Mouse (Mus musculus): ENCODE data around the gene Mapk8ip3. TPM values are rescaled to one million over a fixed set of nuclear protein-coding genes. Genes with fewer than 3 reads are reported as not detected.
"Not testable (repeated sequence)": the region's sequence is repeated elsewhere in the genome, so short reads cannot be mapped to it uniquely, and the experiment has no call there.

The Mapk8ip3 gene
- 9.5 and 11.6 TPM in 2 replicates for polyA plus RNA-seq (2015; fragmentation: Nextera tagmentation; extraction: Ambion mirVana)

DNA sequence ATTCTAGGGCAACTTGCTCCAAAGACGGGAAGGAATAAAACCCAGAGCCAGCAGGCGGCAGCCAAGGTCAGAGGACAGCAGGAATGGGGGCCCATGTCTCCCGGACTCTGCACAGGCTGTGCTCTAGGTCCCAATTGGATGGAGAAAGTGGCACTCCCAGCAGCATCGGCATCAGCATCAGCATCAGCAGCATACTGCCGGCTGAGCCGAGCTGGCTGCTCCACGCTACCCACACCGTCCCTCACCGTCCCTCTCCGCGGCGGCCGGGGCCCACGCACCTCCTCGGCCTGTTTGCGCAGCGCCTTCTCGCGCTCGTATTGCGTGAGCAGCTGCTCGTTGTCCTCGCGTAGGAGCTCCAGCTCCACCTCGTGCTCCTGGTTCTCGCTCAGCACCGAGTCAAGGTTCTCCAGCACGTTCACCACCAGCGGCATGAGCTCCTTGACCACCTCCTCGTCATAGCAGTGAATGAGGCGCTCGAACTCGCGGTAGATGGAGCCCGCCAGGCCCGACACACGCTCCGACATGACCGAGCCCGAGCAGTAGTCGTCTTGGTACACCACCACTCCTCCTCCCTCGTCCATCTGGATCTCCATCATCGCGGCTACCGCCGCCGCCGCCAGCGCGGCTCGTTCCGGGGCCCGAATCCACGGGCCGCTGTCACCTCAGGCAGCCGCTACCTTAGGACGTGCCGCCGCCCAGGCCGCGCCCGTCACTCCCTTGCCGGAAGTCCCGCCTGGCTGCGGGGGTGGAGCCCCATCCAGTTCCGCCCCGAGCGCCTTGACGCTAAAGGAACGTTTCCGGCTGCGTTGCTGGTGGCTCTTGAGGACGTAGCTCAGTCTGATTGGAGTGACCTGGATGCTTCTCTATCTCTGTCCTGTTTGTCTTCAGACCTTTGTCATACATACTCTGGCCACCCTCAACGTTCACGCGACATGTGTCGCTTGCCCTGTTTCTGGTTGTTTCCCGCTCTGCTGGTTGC lies at the start of gene Mapk8ip3:
Gene Mapk8ip3 (minus strand): TSS at position 719 of the 979 bp plus-strand sequence.
- H3K4me3 ChIP-seq (ENCODE audit: low read depth, low read length): peak within 1 kb of the TSS; percentile 78
- H3K9ac ChIP-seq (ENCODE audit: low read depth, low read length): peak within 1 kb of the TSS; percentile 90
- H3K4me2 ChIP-seq (ENCODE audit: low read depth, low read length): peak within 1 kb of the TSS; percentile 95
- H3K27ac ChIP-seq (ENCODE audit: low read length): peak within 1 kb of the TSS; percentile 90
- H3K27me3 ChIP-seq (ENCODE audit: control insufficient read depth, insufficient read depth, low read depth, low read length): no peaks in the 10 kb centered on the region
- peaks cover 30% of the 10 kb centered on the region for H3K4me1 ChIP-seq (ENCODE audit: control insufficient read depth, low read depth, low read length)
- no peaks in the 10 kb centered on the region for H3K9me3 ChIP-seq (replicated peaks; ENCODE audit: control insufficient read depth, low read length)
- peak; percentile 99 for ATAC-seq (ENCODE audit: low read depth)
- WGBS (ENCODE audit: insufficient replicate concordance): under 1% methylated on average over 77 of the region's 78 CpGs
- peaks cover 2% of the 10 kb centered on the region; the same call in 1 of the 2 replicates for H3K36me3 ChIP-seq (ENCODE audit: control insufficient read depth, insufficient read depth)

DNA sequence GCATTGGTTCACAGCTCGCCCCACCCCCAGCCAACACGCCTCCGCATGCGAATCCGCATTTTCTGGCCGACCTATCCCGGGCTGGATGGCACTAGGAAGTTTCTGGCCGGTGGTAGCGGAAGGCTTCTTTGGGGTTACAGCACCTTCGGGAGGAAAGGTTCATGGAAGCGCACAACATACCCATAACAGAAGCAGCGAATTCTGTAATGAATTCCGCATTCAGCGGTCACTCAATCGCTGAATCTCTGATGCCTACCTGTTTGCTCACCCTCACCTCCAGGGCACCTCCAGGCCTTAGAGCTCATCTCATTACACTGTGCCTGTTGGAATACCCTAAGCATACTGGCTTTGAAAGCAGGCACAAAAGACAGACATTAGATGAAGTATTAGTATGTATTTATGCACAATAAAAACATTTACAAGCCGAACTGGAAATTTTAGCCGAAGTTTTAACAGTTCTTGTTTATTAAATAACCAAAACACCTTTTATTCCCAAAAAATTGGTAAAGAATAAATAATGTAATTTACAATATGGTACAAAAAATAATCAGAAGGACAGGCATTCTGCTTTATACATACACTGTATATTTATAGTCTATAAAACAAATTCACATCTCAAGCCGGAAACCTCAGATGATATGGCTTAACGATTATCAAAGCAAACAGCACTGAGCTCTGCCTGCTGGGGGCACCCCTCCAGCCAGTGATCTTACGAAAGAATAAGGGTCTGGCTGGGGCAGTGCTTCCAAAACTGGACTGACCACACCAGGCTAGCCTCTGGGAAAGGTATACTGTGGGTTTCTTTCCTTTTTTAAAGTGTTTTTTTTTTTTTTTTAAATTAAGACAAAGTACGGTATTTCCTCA lies 24.3 kb upstream of the Mapk8ip3 start:
- Histone ChIP-seq H3K27ac (ENCODE audit: low read length) (peak overlapping the region; percentile 53; the same call in 1 of the 2 replicates), H3K4me2 (ENCODE audit: low read depth, low read length) (peak overlapping the region; percentile 89), H3K4me1 (ENCODE audit: control insufficient read depth, low read depth, low read length) (peaks cover 20% of the 10 kb centered on the region), H3K36me3 (ENCODE audit: control insufficient read depth, insufficient read depth) (peaks cover 41% of the 10 kb centered on the region), H3K27me3 (ENCODE audit: control insufficient read depth, insufficient read depth, low read depth, low read length) (no peaks in the 10 kb centered on the region), H3K4me3 (ENCODE audit: low read depth, low read length) (peak overlapping the region; percentile 82), H3K9ac (ENCODE audit: low read depth, low read length) (peak overlapping the region; percentile 39), H3K9me3 (replicated peaks; ENCODE audit: control insufficient read depth, low read length) (no peaks in the 10 kb centered on the region)
- peak; percentile 3; the same call in 1 of the 2 replicates for ATAC-seq (ENCODE audit: low read depth)
- 10% methylated on average over 21 of the region's 21 CpGs for WGBS (ENCODE audit: insufficient replicate concordance)

DNA sequence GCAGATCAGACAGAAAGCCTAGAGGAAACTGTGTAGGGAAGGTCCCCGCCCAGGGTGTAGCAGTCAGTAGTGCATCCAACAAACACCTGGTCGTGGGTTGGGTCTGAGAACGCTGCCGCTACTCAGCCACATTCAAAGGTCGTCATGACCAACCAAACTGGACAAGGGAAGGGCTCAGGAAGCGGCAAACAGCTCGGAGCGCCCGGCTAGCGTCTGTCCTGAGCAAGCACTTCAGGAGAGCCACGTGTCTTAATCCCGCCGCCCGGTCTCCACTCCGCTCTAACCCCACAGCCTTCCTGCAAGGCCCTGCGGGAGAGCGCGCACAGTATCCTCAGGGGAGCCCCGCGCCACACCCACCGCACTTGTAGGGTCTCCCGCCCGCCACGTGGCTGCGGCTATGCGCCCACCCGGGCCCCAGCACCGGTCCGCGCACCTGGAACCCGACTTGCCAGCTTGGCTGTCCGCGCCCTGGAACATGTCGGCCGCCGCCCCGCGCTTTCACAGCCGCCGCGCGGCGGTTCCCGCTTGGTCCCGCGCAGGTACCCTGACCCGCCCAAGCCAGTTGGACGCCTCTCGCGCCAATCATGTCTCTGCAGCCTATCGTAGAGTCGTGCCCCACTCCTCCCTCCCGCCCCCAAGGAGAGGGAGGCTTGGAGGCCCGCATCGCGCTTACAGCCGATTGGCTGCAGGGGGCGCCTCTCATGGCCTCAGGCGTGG lies 23.5 kb upstream of the Mapk8ip3 start, which contains the start of gene Jpt2:
Gene Jpt2 (minus strand): TSS at position 555 of the 717 bp plus-strand sequence.
- H3K4me1 ChIP-seq (ENCODE audit: control insufficient read depth, low read depth, low read length): peaks cover 20% of the 10 kb centered on the region
- H3K4me3 ChIP-seq (ENCODE audit: low read depth, low read length): peak within 1 kb of the TSS; percentile 82
- ATAC-seq (ENCODE audit: low read depth): peak; percentile 99
- H3K27ac ChIP-seq (ENCODE audit: low read length): peak within 1 kb of the TSS; percentile 71
- peak within 1 kb of the TSS; percentile 89 for H3K4me2 ChIP-seq (ENCODE audit: low read depth, low read length)
- H3K9ac ChIP-seq (ENCODE audit: low read depth, low read length): peak within 1 kb of the TSS; percentile 85
- WGBS (ENCODE audit: insufficient replicate concordance): 0% methylated on average over 59 of the region's 59 CpGs
- H3K36me3 ChIP-seq (ENCODE audit: control insufficient read depth, insufficient read depth): peaks cover 36% of the 10 kb centered on the region
- no peaks in the 10 kb centered on the region for H3K9me3 ChIP-seq (replicated peaks; ENCODE audit: control insufficient read depth, low read length)
- no peaks in the 10 kb centered on the region for H3K27me3 ChIP-seq (ENCODE audit: control insufficient read depth, insufficient read depth, low read depth, low read length)

DNA sequence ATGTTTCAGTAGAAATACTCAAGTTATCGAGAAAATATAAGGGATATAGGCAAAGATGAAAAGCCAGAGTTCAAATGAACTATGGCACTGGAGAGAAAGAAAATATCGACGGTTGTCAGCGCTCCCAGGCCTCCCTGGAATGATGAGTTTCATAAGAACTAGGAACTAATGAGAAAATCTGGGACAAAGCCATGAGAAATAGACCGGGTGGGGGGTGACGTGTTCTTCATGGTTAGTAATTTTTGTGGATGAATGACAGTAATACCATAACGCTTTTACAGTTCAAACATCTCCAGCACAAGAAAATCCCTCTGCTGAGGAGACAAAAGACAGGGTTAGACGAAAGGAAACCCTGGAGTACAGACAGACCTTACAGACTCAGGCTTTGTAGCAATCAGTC lies 22.6 kb upstream of the Mapk8ip3 start:
- peak overlapping the region; percentile 71 for H3K27ac ChIP-seq (ENCODE audit: low read length)
- WGBS (ENCODE audit: insufficient replicate concordance): 45% methylated on average over 8 of the region's 8 CpGs
- no peaks in the 10 kb centered on the region for H3K27me3 ChIP-seq (ENCODE audit: control insufficient read depth, insufficient read depth, low read depth, low read length)
- no peaks in the 10 kb centered on the region for H3K9me3 ChIP-seq (replicated peaks; ENCODE audit: control insufficient read depth, low read length)
- peak overlapping the region; percentile 85 for H3K9ac ChIP-seq (ENCODE audit: low read depth, low read length)
- peak overlapping the region; percentile 82 for H3K4me3 ChIP-seq (ENCODE audit: low read depth, low read length)
- peak overlapping the region; percentile 89 for H3K4me2 ChIP-seq (ENCODE audit: low read depth, low read length)
- peaks cover 25% of the 10 kb centered on the region for H3K4me1 ChIP-seq (ENCODE audit: control insufficient read depth, low read depth, low read length)
- no peak for ATAC-seq (ENCODE audit: low read depth)
- H3K36me3 ChIP-seq (ENCODE audit: control insufficient read depth, insufficient read depth): peaks cover 32% of the 10 kb centered on the region

DNA sequence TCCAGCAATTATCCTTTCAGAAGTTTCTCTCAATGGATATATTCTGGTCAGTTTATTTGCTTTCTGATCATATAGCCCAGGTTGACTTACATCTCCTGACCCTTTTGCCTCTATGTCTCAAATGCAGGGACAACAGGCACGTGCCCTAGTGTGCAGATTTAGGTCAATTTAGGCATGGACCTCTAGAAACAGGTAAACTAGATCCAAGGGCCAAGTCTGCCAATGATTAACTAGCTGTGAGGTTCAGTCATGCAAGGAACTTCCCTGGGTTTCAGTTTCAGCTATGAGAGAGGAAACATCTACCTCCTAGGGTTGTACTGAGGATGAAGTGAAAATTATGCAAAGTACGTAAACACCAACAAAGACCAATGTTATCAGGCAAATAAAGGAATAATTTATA lies 16.5 kb upstream of the Mapk8ip3 start:
- Histone ChIP-seq H3K9ac (ENCODE audit: low read depth, low read length) (no peak overlapping the region), H3K27ac (ENCODE audit: low read length) (peak overlapping the region; percentile 62), H3K27me3 (ENCODE audit: control insufficient read depth, insufficient read depth, low read depth, low read length) (no peaks in the 10 kb centered on the region), H3K4me1 (ENCODE audit: control insufficient read depth, low read depth, low read length) (peaks cover 31% of the 10 kb centered on the region), H3K4me3 (ENCODE audit: low read depth, low read length) (no peak overlapping the region), H3K4me2 (ENCODE audit: low read depth, low read length) (no peak overlapping the region), H3K36me3 (ENCODE audit: control insufficient read depth, insufficient read depth) (peaks cover 19% of the 10 kb centered on the region), H3K9me3 (replicated peaks; ENCODE audit: control insufficient read depth, low read length) (no peaks in the 10 kb centered on the region)
- 76% methylated on average over 2 of the region's 2 CpGs for WGBS (ENCODE audit: insufficient replicate concordance)
- ATAC-seq (ENCODE audit: low read depth): peak; percentile 86

DNA sequence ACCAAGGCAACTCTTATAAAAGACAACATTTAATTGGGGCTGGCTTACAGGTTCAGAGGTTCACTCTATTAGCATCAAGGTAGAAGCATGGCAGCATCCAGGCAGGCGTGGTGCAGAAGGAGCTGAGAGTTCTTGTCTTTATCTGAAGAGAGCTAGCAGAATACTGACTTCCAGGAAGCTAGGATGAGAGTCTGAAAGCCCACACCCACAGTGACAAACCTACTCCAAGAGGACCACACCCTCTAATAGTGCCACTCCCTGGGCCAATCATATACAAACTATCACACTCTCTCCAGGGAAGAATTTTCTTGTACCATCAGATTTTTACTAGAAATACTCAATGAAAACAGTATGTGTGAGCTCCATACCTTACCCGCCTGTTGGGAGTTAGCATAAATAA lies 13.9 kb upstream of the Mapk8ip3 start:
- Histone ChIP-seq H3K36me3 (ENCODE audit: control insufficient read depth, insufficient read depth) (peaks cover 24% of the 10 kb centered on the region), H3K27ac (ENCODE audit: low read length) (no peak overlapping the region), H3K9ac (ENCODE audit: low read depth, low read length) (no peak overlapping the region), H3K27me3 (ENCODE audit: control insufficient read depth, insufficient read depth, low read depth, low read length) (no peaks in the 10 kb centered on the region), H3K9me3 (replicated peaks; ENCODE audit: control insufficient read depth, low read length) (no peaks in the 10 kb centered on the region), H3K4me1 (ENCODE audit: control insufficient read depth, low read depth, low read length) (peaks cover 31% of the 10 kb centered on the region), H3K4me3 (ENCODE audit: low read depth, low read length) (no peak overlapping the region), H3K4me2 (ENCODE audit: low read depth, low read length) (no peak overlapping the region)
- 70% methylated on average over 2 of the region's 2 CpGs for WGBS (ENCODE audit: insufficient replicate concordance)
- ATAC-seq (ENCODE audit: low read depth): 0 out of 2 replicates have a peak, but pooled peaks have one; percentile 40

DNA sequence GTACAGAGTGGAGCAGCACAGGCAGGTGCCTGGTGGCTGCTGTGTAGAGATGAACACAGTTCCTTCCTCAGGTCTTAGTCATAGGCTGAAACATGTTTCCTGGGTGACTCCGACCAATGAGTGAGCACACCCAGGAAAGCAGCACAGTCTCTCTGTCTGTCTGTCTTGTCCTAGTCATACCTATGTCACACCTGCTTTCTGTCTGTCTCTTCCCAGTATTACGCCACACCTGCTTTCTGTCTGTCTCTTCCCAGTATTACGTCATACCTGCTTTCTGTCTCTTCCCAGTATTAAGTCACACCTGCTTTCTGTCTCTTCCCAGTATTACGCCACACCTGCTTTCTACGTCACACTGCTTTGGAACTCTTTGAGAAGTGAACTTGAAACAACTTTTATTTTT lies 11.4 kb upstream of the Mapk8ip3 start:
- Histone ChIP-seq H3K27ac (ENCODE audit: low read length) (no peak overlapping the region), H3K4me2 (ENCODE audit: low read depth, low read length) (no peak overlapping the region), H3K4me1 (ENCODE audit: control insufficient read depth, low read depth, low read length) (peaks cover 21% of the 10 kb centered on the region), H3K36me3 (ENCODE audit: control insufficient read depth, insufficient read depth) (peaks cover 22% of the 10 kb centered on the region), H3K27me3 (ENCODE audit: control insufficient read depth, insufficient read depth, low read depth, low read length) (no peaks in the 10 kb centered on the region), H3K9ac (ENCODE audit: low read depth, low read length) (no peak overlapping the region), H3K9me3 (replicated peaks; ENCODE audit: control insufficient read depth, low read length) (no peaks in the 10 kb centered on the region), H3K4me3 (ENCODE audit: low read depth, low read length) (no peak overlapping the region)
- ATAC-seq (ENCODE audit: low read depth): no peak
- 83% methylated on average over 5 of the region's 5 CpGs for WGBS (ENCODE audit: insufficient replicate concordance)

DNA sequence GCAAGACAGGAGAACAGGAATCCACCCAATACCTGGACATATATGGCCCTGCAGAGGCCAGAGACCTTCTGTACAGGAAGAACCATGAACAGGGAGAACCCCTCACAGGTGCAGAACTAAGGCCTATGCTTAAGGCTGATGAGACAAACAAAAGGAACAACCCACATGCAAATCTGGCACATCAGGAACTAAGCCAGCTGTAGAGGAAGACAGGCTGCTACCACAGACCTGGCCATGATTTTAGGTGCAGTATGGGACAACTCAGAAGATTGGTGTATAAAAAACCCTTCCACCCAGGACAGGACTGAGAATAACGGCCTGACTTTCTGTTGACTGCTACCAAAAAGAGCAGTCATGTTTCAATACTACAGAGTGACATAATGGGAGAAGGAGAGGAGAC lies 6.8 kb upstream of the Mapk8ip3 start:
- not testable (repeated sequence) for H3K9ac ChIP-seq (ENCODE audit: low read depth, low read length); H3K9me3 ChIP-seq (replicated peaks; ENCODE audit: control insufficient read depth, low read length); H3K4me3 ChIP-seq (ENCODE audit: low read depth, low read length); ATAC-seq (ENCODE audit: low read depth); H3K27ac ChIP-seq (ENCODE audit: low read length); H3K4me2 ChIP-seq (ENCODE audit: low read depth, low read length); H3K27me3 ChIP-seq (ENCODE audit: control insufficient read depth, insufficient read depth, low read depth, low read length); H3K4me1 ChIP-seq (ENCODE audit: control insufficient read depth, low read depth, low read length)
- peaks cover 15% of the 10 kb centered on the region for H3K36me3 ChIP-seq (ENCODE audit: control insufficient read depth, insufficient read depth)
- WGBS (ENCODE audit: insufficient replicate concordance): 67% methylated on average over 1 of the region's 1 CpGs

Measured in liver, embryonic 16.5 days (tissue).